Mouse (Mus musculus) activated CD4-positive, CD25-positive, alpha-beta regulatory T cell, adult 4 months (primary cell): Measurements from ENCODE around the gene Ip6k1. TPM values are rescaled to one million over a fixed set of nuclear protein-coding genes. Genes with fewer than 3 reads are reported as not detected.
"Not testable (repeated sequence)": the region's sequence is repeated elsewhere in the genome, so short reads cannot be mapped to it uniquely, and the experiment has no call there.

Source experiments
- ATAC-seq: one replicate; pipeline ENCODE4 v1.8.0; 2017
- polyA plus RNA-seq, 2 experiments: library from polyadenylated mRNA; unstranded; fragments of 100-300 nt; shearing (Covaris generic); gene quantifications; one replicate each; pipeline ENCODE4 v1.2.1; 2017

The Ip6k1 gene
- polyA plus RNA-seq, 2 experiments from 2014 or later, result 36.7 to 47.6 TPM

DNA sequence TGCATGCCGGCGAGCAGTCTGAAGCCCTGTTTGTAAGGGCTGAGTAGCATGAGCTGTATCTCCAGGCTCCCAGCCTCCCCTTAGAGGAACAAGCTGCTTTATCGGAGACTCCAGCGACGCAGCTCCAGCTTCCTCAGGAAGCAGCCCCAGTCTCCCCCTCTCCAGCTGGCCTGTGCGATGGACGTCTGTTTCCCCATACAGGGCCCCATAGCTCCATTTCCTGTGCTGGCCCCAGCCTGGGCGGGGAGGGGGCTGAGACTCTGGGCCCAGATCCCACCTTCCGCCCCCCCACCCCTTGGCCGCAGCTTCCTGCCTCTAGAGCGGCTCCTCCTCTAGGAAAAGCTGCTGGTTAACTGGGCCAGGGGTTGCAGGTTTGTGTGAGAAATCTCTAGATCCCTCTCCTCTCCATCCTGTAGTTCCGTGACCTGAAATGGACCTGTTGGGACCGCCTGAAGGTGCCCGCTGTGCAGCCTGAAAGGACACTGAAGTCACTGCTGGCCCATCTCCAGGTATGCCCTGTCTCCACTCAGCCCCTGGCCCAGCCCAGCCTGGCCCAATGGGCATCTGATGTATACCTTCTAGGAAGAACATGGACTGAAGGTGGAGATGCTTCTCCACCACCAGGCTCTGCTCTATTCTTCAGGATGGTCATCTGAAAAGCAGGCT is 19.5 kb upstream of the Ip6k1 start, which contains the start of gene Gm20661:
Gene Gm20661 (plus strand): TSS at position 378 of the 666 bp plus-strand sequence.
- no peak for ATAC-seq

DNA sequence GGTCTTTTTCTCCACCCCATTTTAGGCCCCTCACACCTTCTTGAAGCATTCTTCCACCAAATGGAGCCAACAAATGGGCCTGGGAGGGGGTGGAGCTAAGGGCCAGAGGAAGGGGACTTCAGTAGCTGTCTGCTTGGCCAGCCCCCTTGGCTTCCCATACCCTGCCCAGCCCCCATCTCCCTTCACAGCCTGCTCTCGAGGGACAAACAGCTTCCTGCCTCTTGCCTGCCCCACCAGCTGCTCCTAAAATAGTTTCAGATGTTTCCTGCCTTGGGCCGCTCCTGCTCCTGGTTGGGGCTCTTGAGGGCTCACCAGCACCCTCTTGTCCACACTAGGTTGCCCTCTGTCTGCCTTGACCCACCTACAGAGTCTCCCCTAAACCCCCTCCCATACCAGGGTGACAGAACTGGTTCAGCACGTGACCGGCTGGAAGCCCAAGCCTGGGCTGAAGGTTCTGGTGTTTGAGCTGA is 18.8 kb upstream of the Ip6k1 start:
- ATAC-seq, result no peak

DNA sequence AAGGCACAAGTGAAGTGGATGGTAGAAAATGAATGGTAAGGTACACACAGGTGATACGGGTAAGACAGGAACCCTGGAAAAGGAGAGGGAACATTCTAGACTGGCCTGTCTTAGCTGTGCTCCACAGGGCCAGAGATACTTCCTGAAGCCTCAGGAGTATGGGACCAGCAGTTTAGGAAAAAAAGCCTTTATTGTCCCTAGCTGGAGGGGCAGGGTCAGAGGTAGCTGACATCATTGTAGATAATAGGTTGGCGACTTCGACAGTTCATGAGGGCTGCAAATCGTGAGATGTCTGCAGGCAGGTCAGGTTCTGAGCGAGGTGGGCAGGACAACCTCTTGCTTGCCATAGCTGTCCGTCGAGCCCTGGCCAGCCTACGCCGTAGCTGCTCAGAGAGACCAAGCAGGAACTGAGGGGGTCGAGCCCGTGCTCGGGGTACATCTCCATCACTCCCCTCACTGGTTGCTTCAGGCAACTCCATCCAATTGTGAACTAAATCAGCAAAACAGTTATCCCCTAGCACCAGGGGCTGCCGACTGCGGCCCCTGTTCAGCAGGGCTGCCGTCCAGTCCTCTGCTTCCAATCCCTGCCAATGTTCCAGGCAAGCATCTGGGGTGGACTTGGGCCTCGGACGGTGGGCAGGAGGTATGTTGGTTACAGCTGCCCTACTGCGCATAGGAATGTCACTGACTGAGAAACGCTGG is 18.1 kb upstream of the Ip6k1 start:
- ATAC-seq, result no peak

DNA sequence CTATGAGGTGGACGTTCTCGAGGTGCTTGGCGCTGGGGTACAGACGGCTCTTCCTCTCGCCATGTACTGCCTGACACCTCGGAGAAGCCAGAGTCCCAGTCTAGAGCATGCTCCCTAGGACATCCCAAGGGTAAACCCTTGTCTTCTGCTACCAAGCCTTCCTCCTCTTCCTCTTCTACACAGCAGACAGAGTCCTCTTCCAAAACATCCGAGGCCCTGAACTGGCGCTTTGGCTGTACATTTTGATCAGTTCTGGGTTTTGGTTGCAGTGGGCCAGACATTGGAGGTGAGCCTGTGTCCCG is 17.6 kb upstream of the Ip6k1 start:
- no peak for ATAC-seq

DNA sequence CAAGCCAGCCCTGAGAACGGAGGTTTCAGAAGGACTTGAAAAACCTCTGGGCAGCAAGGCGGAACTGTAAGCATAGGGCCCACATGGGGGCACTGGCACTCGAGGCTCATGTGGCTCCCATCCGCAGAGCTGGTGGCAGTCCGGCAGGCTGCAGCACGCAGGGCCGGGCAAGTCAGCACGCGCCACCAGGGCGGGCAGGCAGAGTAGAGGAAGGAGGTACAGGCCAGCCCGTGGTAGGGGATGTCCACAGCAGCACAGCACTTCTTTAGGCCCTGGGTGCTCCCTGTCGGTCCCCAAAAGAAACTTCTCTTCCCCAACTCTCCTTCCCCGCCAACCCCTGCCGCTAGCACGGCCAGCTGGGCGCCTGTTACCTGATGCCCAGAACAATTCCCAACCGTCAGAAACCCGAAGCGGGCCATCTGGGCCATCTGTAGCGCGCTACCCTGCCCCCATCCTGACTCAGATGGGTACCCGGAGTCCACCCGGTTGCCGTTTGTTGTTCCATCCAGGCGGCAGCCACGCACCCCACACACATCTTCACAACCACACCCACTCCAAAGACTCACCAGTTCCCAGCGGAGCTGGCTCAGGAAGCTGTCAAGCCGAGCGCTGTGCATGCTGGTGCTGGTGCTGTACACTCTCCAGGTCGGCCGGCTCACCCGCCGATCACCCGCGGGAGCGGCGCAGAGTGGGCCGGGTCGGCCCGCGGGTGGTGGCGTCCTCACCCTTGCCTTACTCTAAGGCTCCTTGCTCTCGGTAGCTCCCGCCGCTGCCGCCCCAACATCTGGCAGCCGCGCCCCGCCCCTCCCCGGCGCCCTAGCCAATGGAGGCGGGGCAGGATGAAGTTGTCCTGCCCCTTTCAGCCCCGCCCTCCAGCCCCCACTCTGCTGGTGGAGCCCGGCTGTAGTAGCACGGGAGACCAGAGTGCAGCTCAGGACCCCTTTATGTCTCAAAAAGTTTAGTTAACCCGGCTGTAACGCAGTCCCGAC is 16.9 kb upstream of the Ip6k1 start, which contains the start of gene Inka1:
Gene Inka1 (minus strand): TSS at position 749 of the 989 bp plus-strand sequence.
- peak; percentile 77 for ATAC-seq

DNA sequence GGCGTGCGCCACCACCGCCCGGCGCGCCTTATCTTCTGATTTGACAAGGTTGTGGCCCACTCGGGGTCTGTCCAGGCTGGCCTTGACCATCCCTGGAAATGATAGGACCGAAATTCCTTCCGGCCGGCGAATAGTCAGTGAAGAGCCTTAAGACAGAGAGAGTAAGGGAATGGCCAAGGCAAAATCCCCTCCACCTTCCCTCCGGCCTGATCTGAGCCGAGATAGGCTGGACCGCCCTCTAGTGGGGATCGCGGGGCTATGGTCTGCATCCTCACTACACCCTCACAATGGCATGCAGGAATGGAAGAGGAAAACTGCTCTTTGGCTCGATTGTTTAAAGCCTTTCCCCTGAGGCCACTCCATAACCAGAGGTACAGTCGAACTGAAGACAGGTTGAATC is 15.9 kb upstream of the Ip6k1 start:
- peak; percentile 32 for ATAC-seq

DNA sequence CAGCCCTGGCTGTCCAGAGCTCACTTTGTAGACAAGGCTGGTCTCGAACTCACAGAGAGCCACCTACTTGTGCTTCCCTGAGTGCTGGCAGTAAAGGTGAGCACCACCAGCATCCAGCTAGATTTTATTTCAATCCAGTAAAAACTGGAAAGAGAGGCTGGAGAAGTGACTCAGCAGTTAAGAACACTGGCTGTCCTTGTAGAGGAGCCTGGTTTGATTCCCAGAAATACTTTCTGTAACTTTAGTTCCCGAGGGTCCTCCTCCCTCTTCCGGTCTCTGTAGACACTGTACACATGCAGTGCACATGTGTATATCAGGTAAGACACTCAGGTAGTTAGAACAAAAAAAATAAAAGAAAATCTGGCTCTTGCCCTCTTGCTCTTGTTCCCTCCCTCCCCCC is 14.4 kb upstream of the Ip6k1 start:
- no peak for ATAC-seq

DNA sequence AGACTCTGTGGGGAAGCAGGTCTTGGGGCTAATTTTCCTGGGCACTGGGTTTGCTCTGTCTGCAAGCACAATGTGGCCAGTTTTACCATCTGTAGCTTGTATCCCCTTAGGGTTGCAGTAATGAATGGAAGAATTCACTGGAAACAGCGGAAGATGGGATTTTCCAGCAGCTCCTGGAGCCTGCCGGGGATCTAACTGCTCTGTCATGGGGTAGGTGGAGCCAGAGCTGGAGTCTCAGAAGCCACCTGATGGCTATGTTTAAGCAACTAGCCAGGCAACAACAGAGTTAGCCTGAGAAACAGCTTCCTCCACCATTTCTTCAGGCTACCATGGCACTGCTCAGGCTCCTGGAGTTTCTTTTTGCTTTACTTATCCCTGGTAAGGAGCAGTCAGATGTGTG is 10.1 kb upstream of the Ip6k1 start, which contains the start of gene Cdhr4:
Gene Cdhr4 (plus strand): TSS at position 301 of the 400 bp plus-strand sequence.
- no peak for ATAC-seq

DNA sequence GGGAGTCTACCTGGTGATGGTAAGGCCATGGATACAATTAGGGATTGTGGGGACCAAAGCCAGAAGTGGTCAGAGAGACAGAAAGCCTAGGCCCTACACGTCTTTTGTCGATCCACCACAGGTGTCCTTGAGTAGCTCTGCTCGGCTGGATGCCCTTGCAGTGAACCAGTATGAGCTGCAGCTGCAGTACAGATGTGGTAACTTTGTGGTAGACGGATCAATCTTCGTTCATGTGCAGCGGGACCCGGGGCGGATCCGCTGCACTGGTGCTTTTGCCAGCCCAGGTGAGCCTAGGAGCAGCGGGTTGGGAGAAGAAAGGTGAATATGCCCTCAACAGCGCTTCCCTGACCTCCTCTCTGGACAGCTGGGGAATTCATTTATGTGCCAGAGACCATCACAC is 9.3 kb upstream of the Ip6k1 start:
- no peak for ATAC-seq

DNA sequence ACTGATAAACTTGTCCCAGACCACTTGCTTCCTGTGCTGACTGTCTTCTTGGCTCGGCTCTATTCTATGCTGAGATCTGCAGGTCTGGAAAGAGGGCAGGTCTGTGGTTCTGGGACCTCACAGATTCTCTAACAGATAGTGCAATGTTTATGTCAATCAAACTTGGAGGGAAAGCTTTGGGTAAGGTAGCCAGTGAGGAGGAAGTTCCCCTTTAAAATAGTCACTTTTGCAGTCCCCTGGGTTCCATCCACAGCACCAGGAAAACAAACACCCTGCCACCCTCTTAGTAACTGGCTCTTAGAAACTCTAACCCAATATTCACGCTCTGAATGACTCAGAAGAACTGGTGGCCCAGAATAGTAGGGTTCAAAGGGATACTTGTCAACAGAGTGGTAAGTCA is 7.8 kb upstream of the Ip6k1 start:
- no peak for ATAC-seq

DNA sequence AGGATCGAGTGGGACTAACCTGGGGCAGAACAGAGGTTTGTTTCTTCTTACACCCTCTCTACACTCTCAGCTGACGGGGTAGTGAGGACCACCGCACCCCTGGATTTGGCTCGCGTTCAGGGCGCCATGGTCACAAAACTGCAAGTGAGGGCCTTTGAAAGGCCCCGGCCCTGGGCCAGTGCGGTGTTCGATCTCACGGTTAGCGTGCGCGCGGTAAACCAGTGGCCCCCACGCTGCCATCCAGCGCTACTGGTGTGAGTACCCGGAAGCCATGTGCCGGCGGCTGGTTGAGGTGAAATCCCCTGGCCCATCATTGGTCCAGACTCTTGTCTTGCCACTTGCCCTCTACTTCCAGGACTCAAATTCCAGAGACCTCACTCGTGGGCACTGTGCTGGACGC is 6.8 kb upstream of the Ip6k1 start:
- ATAC-seq, result no peak

DNA sequence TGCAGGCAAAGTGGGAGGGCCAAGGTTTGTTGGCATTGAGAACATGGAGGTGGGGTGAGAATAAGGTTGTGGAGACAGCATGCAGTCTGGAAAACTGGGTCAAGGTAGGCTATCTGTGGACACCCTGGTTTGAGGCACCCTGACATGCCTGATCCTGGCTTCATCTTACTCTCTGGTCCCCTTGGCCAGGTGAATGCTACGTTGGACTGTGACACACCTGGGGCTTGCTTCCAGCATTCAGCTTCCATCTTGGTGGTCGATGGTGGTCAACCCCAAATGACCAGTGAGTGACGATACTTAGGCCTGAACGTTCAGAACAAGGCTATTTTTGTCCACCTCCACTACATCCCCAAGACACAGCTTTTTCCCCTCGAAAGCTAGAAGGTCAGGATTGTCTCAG is 6.3 kb upstream of the Ip6k1 start, which contains the start of gene Gm20662:
Gene Gm20662 (plus strand): TSS at position 301 of the 400 bp plus-strand sequence.
- no peak for ATAC-seq

DNA sequence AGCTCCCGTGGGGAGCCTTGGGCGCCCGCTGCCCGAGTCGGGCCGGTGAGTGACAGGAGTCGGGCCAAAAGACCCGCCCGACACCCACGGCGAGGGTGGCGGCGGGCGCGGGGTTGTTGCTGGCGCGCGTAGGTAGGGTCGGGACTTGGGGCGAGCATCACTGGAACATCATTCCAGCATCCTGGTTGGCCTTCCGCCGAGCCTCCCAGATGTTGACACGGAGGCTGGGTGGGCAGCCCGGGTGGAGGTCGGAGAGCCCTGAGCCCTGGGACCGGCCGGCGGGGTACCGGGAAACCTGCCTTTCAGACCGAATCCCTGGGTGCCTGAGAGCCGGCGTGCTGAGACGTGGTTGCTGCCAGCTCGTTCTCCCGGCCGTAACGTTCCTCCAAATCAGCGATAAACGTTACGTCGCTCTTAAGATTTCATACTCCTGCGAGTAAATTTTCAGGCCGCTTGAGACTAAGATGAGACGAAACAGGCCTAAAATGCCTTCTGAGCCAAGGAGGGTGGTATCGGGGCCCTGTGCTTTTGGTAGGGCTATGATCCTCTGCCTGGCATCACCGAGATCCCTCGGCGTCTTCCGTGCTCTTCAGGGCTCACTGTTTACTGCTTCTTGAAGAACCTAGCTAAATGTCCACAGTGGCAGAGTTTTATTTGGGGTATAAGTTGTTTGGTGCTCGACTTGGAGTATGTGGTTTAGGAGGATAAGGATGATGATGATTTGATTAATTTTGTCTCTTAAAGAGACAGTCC is 653 bp downstream of the Ip6k1 start:
- ATAC-seq, result peak; percentile 15

DNA sequence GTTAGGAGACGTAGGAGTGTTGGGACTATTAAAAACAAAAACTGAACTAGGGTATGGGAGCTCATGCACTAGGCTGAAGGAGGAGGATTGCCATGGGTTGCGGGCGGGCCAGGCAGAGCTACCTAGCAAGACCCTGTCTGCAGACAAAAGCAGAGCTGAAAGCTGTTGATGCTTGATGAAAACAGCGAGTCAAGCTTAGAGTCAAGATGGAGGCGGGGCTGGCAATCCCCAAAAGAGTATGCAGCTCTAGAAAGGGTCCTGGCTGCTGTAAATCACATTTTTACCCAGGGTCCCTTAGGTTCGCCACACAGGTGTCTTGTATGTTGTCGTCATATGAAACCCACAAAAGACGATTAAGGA is 1.2 kb downstream of the Ip6k1 start:
- ATAC-seq, result no peak

DNA sequence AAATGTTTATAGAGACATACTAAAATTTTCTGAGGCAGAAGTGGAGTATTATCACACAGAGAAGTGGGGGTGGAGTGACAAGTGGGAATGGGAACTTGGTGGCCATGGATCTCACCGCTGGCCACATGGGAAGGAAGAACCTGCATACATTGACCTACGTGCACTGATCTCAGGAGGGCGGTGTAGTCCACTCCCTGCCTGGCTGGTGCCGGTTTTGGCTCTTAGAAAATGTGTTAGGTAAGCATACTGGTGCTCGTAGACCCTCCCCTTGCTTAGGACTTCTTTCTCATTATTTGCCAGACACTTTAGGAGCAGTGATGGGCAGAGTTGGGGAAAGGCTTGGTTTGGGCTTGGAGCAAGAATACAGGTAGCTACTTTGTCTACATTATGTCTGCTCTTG is 5.7 kb downstream of the Ip6k1 start:
- ATAC-seq, result no peak

DNA sequence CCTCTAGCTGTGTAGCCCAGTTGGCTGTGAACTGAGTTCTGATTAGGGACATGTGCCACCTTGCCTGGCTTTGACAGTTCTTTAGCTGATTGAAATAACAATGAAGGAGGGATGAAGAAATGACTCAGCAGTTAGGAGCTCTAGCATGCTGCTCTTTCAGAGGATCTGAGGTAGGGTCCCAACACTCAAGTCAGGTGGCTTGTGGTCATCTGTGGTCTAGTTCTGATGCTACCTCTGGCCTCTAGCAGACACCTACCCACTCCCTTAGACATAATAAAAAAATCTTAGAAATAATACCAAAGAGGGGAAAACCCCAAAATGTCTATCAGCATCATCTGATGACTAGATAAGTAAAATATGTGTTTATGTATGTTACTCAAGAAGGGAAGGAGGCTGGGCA is 8.1 kb downstream of the Ip6k1 start:
- ATAC-seq, result peak; percentile 69

DNA sequence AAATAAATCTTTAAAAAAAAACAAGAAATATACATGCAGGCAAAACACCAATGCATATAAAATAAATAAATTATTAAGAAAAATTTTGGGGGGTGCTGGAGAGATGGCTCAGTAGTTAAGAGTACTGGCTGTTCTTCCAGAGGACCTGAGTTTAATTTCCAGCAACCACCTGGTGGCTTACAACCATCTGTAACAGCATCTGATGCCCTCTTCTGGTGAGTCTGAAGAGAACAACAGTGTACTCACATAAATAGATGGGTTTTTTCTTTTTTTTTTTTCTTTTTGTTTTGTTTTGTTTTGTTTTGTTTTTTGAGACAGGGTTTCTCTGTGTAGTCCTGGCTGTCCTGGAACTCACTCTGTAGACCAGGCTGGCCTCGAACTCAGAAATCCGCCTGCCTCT is 11.3 kb downstream of the Ip6k1 start:
- not testable (repeated sequence) for ATAC-seq

DNA sequence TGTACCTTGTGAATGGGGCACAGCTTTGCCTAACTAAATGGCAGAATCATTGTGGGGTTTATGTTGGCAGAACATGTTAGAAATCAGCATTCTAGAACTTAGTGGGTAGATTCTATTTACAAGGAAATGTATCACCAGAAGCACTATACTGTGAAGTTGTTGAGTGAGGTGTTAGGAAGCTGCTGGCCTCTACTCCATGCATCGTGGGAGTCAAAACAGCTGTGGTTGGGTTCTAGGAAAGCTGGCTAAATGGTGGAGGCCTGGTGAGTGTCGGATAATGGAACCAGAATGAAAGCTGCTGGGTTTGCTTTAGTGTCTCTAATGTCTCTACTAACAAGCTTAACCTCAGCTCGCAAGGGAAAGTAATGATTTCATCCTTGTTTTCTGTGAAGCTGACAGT is 14.8 kb downstream of the Ip6k1 start:
- no peak for ATAC-seq

DNA sequence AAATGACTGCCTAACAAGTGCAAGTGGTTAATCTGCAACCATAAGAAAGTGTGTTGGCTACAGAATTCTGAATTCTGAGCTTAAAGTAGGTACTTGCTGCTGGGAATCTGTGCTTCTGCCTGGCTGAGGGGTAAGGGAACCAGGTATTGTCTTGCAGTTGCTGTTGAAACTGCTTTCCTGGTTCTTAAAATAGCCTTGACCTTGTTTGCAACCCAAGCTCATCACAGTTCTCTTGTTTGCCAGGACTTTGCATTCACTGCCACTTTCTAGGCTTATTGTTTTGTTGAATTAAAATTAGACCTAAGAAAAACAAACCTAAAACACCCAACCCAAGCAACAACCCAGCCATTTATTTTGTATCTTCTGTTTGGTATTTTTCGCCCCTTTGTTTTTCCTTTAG is 18.4 kb downstream of the Ip6k1 start:
- no peak for ATAC-seq

DNA sequence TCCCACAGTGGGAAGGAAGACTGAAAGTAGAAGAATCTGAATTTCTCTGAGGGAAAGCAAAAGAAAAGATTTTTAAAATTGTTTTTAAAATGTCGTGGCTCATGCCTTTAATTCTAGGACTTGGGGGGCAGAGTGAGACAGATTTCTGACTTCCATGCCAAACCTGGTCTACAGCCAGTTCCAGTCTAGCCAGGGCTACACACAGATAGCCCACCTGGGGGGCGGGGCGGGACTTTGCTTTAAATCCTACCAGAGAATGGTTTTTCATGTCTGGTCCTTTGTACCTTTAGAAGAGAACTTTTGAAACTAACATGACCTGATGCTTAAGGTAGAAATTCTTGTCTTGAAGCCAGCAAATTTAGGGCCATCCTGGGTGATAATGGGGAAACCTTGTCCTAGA is 20.9 kb downstream of the Ip6k1 start:
- no peak for ATAC-seq

DNA sequence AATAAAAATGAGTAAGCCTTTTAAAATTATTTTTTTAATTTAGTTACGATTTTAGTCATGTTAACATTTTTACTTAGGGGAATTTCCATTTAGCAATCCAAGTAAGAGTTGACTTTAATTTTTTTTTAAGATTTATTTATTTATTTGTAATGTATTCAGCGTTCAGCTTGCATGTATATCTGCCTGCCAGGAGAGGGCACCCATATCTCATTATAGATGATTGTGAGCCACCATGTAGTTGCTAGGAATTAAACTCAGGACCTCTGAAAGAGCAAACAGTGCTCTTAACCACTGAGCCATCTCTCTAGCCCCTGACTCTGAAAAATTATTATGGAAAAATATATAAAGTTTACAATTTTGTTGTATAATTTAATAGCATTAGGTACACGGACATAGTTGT is 24.3 kb downstream of the Ip6k1 start:
- no peak for ATAC-seq

DNA sequence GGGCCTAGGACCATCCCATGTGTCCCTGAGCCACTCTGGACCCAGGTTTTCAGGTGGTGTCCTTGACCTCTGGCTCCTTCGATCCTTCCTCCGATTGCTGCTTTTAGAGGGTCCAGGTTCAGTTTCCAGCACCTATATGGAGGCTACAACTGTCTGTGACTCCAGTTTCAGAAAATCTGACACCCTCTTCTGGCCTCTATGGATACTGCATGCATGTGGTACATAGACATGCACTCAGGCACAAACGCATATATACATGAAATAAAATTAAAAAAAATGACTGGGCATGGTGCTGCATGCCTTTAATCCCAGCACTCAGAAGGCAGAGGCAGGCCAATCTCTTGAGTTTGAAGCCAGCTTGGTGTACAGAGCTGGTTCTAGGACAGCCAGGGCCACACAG is 25.6 kb downstream of the Ip6k1 start:
- no peak for ATAC-seq
